Mouse (Mus musculus) bone marrow macrophage, adult 2 months (primary cell): ENCODE measurements at regions not wholly inside any gene's neighbourhood (a gene's known extent, or its start where the extent isn't known, plus 50 kb on each side); places are given as distances from the start of the nearest gene placed in this dataset.

Experiments
- CTCF ChIP-seq: IDR thresholded peaks from 2 replicates; pipeline ENCODE4 v1.5.1; 2012; ENCODE audit warnings: low read depth, mild to moderate bottlenecking, low read length, moderate library complexity
- POLR2A ChIP-seq: IDR thresholded peaks from 2 replicates; pipeline ENCODE4 v1.6.1; 2012; ENCODE audit warnings: mild to moderate bottlenecking, low read depth, low read length, borderline replicate concordance

- TF ChIP-seq CTCF (no peak), POLR2A (no peak)
These were observed 92.7 kb upstream of the Cdh13 start for GRCm38 (mm10) chr8:118190866-118191265.
